ENCODE assay signal across 5 mouse cellular contexts in the genomic region with DNA sequence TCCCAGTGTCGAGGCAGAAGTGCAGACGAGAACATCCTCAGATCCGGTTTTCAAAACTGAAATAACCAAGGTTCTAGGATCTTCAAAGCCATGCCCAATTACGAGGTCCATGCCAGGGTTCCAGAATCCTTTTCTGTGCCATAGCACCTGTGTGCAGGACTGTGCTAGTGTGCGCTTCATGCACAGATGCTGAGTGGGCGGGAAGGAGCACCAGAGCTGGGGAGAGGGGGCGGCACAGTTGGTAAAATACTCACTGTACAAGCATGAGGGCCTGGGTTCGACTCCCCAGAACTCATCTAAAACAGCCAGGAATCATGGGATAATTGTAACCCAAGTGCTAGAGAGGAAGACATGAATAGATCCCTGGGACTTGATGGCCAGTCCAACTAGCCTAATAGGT.
"Had no signal": no experiment of that assay in that cellular context is flagged by ENCODE, and none has a peak within 500 bp of the region (broad histone marks: within the 10 kb centered on the region; RNA-seq: fewer than 3 reads in every experiment).

No protein-coding gene starts in this region.

- DNase-seq: kidney, adult 2 months; kidney, postnatal 25 days; lung, adult 18-20 months; retina, postnatal 1 day; thymus, postnatal 36 days had no signal
